Mouse (Mus musculus) adrenal gland, postnatal 36 days (tissue): ENCODE results near the gene Sost. TPM values are rescaled to one million over a fixed set of nuclear protein-coding genes. Genes with fewer than 3 reads are reported as not detected.

Experiments
- DNase-seq, 2 experiments: peaks; one replicate each; pipeline ENCODE4 v3.0.0; 2021; ENCODE audit warnings: mixed read lengths in 1 of 2
- total RNA-seq, 2 experiments: library from RNA; stranded (reverse); gene quantifications; 2 replicates each; pipeline ENCODE4 v1.2.3; 2021

Sost gene
- total RNA-seq, 2 experiments from 2014 or later = not detected

GRCm38 (mm10) chr11:101946525-101946924, 20.3 kb downstream of the Sost start:
- DNase-seq = no peak

- no peak for DNase-seq
Observed at GRCm38 (mm10) chr11:101943055-101943454, 23.8 kb downstream of the Sost start.

- peak; percentile 22 to 61 for DNase-seq
Observed at GRCm38 (mm10) chr11:101937108-101937507, 29.7 kb downstream of the Sost start.

GRCm38 (mm10) chr11:101936421-101936820, 30.4 kb downstream of the Sost start:
- no peak for DNase-seq

GRCm38 (mm10) chr11:101935743-101936142, 31.1 kb downstream of the Sost start:
- no peak for DNase-seq

GRCm38 (mm10) chr11:101931978-101932377, 34.8 kb downstream of the Sost start:
- DNase-seq = no peak

- DNase-seq = peak; percentile 86 to 92
Observed at GRCm38 (mm10) chr11:101928030-101928762, 38.6 kb downstream of the Sost start.

- DNase-seq = peak in 1 of 2 experiments; percentile 59
Observed at GRCm38 (mm10) chr11:101926951-101927589, 39.7 kb downstream of the Sost start.

GRCm38 (mm10) chr11:101925636-101926035, 41.2 kb downstream of the Sost start:
- no peak for DNase-seq

- DNase-seq = no peak
Observed at GRCm38 (mm10) chr11:101924441-101924976, 42.3 kb downstream of the Sost start.

GRCm38 (mm10) chr11:101923988-101924387, 42.8 kb downstream of the Sost start:
- DNase-seq = no peak

- DNase-seq = no peak
Observed at GRCm38 (mm10) chr11:101921361-101921952, 45.4 kb downstream of the Sost start.

- DNase-seq = peak; percentile 75 to 84
Observed at GRCm38 (mm10) chr11:101919660-101920059, 47.2 kb downstream of the Sost start.

- no peak for DNase-seq
Observed at GRCm38 (mm10) chr11:101918609-101919008, 48.2 kb downstream of the Sost start.

GRCm38 (mm10) chr11:101916772-101917171, 50.0 kb downstream of the Sost start:
- DNase-seq = no peak

- no peak for DNase-seq
Observed at GRCm38 (mm10) chr11:101913591-101913990, 53.2 kb downstream of the Sost start.

Other genes starting within 250 kb of the Sost start
- gene Dhx8, start 234.1 kb downstream of the Sost start, total RNA-seq = 10 to 100 TPM; 23.9 to 25.7 TPM
- gene Etv4, start 181.6 kb downstream of the Sost start, total RNA-seq = 1 to 10 TPM; 1.2 to 3.0 TPM
- gene Meox1, start 72.6 kb downstream of the Sost start, total RNA-seq = 1 to 10 TPM; 3.6 to 6.0 TPM
- gene Cfap97d1, start 17.3 kb upstream of the Sost start, total RNA-seq = not detected
- 100 to 1,000 TPM in 1 of 2 experiments, 10 to 100 TPM in 1; 98.6 to 132 TPM for gene Dusp3, start 20.0 kb upstream of the Sost start, total RNA-seq
- 10 to 100 TPM in 1 of 2 experiments, 1 to 10 TPM in 1; 5.3 to 17.3 TPM for gene Mpp3, start 61.4 kb upstream of the Sost start, total RNA-seq
- 10 to 100 TPM; 40.3 to 48.6 TPM for gene Cd300lg, start 74.5 kb upstream of the Sost start, total RNA-seq
- gene Mpp2, start 121.5 kb upstream of the Sost start, total RNA-seq = 10 to 100 TPM in 1 of 2 experiments, 1 to 10 TPM in 1; 8.9 to 10.8 TPM
- not detected for gene Ppy, start 134.3 kb upstream of the Sost start, total RNA-seq
- not detected for gene Pyy, start 140.8 kb upstream of the Sost start, total RNA-seq
- under 1 TPM; 0.13 to 0.43 TPM for gene Nags, start 178.5 kb upstream of the Sost start, total RNA-seq
- 10 to 100 TPM; 15.2 to 17.7 TPM for gene Tmem101, start 189.4 kb upstream of the Sost start, total RNA-seq
- 10 to 100 TPM; 81.9 to 90.1 TPM for gene Lsm12, start 218.3 kb upstream of the Sost start, total RNA-seq
- 100 to 1,000 TPM; 126 to 133 TPM for gene G6pc3, start 222.6 kb upstream of the Sost start, total RNA-seq